Mouse (Mus musculus): ENCODE measurements around the gene A830005F24Rik. TPM values are rescaled to one million over a fixed set of nuclear protein-coding genes. Genes with fewer than 3 reads are reported as not detected.
"Not testable (repeated sequence)": the region's sequence is repeated elsewhere in the genome, so short reads cannot be mapped to it uniquely, and the experiment has no call there.

A830005F24Rik gene
- total RNA-seq (2017): 1.1 and 1.7 TPM in 2 replicates

- ATAC-seq (replicated peaks in 1 of 2; ENCODE audit: insufficient read depth in 1 of 2, low FRiP score in 2 of 2, low TSS enrichment in 1 of 2, low read depth in 1 of 2, poor library complexity in 2 of 2, severe bottlenecking in 2 of 2): peak; percentile 100
Observed at GRCm38 (mm10) chr13:48513003-48513929, at the start of gene A830005F24Rik, which contains the start of gene Zfp169. Gene A830005F24Rik, plus strand, starts transcription at chr13:48513570. Gene Zfp169, minus strand, starts transcription at chr13:48513451.

DNA sequence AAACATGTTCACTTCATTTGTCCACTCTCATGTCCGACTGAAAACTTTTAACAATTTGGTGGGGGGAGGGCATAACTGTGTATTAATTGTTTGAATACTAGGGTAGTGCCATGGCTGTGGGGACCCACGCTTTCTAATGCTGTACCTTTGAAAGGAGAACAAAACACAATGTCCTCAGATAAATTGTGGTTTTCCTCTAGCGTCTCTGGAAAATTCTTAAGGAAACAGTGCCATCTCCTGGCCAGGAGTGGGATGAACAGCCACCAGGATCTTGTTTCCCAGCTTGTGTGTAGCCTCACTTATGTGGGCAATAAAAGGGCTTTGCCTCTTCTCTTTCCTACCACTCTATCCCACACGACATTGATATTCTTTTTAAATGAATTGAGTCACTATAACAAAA lies 49.2 kb upstream of the A830005F24Rik start:
- peak; percentile 39 to 46; a peak in 1 of 4 replicates for ATAC-seq (replicated peaks in 1 of 2; ENCODE audit: insufficient read depth in 1 of 2, low FRiP score in 2 of 2, low TSS enrichment in 1 of 2, low read depth in 1 of 2, poor library complexity in 2 of 2, severe bottlenecking in 2 of 2)

GRCm38 (mm10) chr13:48466186-48466585 lies 47.2 kb upstream of the A830005F24Rik start:
- ATAC-seq (replicated peaks in 1 of 2; ENCODE audit: insufficient read depth in 1 of 2, low FRiP score in 2 of 2, low TSS enrichment in 1 of 2, low read depth in 1 of 2, poor library complexity in 2 of 2, severe bottlenecking in 2 of 2): no peak

DNA sequence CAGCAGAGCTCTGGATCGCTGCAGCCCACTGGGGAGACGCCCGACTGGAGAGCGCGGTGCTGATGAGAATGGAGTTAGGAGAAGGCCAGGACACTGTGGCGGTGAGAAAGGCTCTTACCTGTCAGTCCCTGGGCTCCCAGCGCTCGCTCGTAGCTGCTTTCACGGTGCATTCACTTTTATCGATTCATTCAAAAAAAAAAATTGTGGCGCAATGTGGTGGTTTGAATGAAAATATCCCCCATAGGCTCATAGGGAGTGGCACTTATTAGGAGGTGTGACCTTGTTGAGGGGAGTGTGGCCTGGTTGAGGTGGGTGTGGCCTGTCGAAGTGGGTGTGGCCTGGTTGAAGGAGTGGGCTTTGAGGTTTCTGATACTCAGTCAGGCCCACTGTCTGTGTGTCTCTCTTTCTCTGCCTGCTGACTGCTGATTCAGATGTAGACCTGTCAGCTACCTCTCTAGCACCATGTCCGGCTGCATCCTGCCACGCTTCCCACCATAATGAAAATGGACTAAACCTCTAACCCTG lies 44.7 kb upstream of the A830005F24Rik start:
- no peak for ATAC-seq (replicated peaks in 1 of 2; ENCODE audit: insufficient read depth in 1 of 2, low FRiP score in 2 of 2, low TSS enrichment in 1 of 2, low read depth in 1 of 2, poor library complexity in 2 of 2, severe bottlenecking in 2 of 2)

DNA sequence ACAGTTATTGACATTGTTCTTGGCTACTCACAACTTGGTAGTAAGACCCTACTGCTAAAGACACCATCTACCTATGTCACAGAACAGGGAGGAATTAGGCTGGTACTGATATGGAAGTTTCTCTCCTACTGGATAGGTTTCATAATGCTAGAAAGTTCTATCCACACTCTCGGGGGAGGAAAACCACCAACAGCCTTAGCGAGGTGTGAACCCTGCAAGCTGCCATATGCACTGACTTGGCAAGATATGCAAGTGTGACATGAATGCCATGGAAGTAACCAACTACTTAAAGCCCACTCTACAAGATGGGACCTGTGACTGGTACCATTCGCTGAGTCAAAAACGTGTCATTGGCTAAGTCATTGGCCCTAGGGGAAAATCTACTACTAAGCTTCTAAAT lies 29.8 kb upstream of the A830005F24Rik start:
- no peak for ATAC-seq (replicated peaks in 1 of 2; ENCODE audit: insufficient read depth in 1 of 2, low FRiP score in 2 of 2, low TSS enrichment in 1 of 2, low read depth in 1 of 2, poor library complexity in 2 of 2, severe bottlenecking in 2 of 2)

DNA sequence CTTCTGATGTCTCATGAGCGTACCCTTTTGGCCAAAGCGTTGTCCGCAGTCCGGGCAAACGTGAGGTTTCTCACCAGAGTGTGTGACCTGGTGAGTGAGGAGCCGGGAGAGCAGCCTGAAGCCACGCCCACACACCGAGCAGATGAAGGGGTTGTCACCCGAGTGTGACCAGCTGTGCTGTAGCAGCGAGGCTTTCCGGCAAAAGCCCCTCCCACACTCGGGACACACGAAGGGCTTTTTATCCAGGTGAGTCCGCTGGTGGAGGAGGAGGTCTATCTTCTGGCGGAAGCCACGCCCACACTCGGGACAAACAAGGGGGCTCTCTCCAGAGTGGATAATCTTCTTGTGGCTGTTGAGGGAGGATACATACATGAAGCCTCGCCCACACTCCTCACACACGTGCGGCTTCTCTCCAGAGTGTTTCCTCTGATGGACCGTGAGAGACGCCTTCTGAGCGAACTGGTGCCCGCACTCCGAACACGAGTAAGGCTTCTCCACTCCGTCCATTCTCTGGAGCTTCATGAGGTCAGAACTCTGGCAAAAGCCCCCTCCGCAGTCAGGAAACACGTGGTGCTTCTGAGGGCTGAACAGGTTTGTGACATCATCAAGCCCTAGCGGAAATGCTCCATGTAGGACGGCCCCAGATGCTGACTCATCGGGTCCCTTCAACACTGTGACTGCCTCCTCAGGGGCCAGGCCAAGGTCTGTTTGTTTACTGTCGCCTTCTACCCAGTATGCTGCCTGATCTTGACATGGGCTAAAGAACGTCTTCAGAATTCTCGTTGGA lies 22.8 kb upstream of the A830005F24Rik start:
- ATAC-seq (replicated peaks in 1 of 2; ENCODE audit: insufficient read depth in 1 of 2, low FRiP score in 2 of 2, low TSS enrichment in 1 of 2, low read depth in 1 of 2, poor library complexity in 2 of 2, severe bottlenecking in 2 of 2): no peak

- ATAC-seq (replicated peaks in 1 of 2; ENCODE audit: insufficient read depth in 1 of 2, low FRiP score in 2 of 2, low TSS enrichment in 1 of 2, low read depth in 1 of 2, poor library complexity in 2 of 2, severe bottlenecking in 2 of 2): no peak
Observed at GRCm38 (mm10) chr13:48493183-48493582, 20.2 kb upstream of the A830005F24Rik start.

GRCm38 (mm10) chr13:48497693-48498221 lies 15.6 kb upstream of the A830005F24Rik start:
- no peak for ATAC-seq (replicated peaks in 1 of 2; ENCODE audit: insufficient read depth in 1 of 2, low FRiP score in 2 of 2, low TSS enrichment in 1 of 2, low read depth in 1 of 2, poor library complexity in 2 of 2, severe bottlenecking in 2 of 2)

- ATAC-seq (replicated peaks in 1 of 2; ENCODE audit: insufficient read depth in 1 of 2, low FRiP score in 2 of 2, low TSS enrichment in 1 of 2, low read depth in 1 of 2, poor library complexity in 2 of 2, severe bottlenecking in 2 of 2): no peak
Observed at GRCm38 (mm10) chr13:48498676-48499075, 14.7 kb upstream of the A830005F24Rik start.

DNA sequence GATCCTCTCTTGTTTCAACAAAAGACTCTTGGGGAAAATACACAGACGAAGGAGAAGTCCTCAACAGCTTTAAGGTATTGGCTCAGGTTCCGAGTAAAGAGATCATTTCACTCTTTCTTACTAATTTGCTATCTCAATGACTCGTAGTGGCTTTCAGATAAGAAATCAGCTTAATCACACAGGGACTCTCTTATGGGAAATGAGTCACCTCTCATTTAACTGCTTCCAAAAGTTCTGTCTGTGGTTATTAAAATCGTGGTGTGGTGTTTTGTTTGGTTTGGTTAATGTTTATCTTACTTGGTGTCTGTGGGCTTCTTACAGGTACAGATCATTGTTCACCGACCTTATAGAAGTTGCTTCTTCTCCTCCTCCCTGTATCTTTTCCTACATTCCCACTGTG lies 10.9 kb upstream of the A830005F24Rik start:
- no peak for ATAC-seq (replicated peaks in 1 of 2; ENCODE audit: insufficient read depth in 1 of 2, low FRiP score in 2 of 2, low TSS enrichment in 1 of 2, low read depth in 1 of 2, poor library complexity in 2 of 2, severe bottlenecking in 2 of 2)

DNA sequence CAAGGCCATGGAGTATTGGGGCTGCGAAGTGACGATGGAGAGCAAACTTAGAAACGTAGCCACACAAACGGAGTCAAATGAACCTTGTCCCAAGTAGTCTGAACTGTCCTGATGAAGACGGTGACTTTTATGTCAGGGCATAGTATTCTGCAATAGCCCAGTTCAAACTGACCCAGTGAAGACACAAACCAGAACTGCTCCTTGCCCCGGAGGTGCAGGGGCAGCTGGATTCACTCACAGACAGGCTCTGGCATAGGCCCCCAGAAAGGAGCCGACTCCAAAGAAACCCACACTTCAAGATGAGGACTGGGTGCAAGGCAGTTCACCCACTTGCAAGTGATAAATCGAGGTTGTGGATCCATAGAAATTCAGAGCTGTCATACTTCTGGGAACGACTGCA lies 4.7 kb upstream of the A830005F24Rik start:
- no peak for ATAC-seq (replicated peaks in 1 of 2; ENCODE audit: insufficient read depth in 1 of 2, low FRiP score in 2 of 2, low TSS enrichment in 1 of 2, low read depth in 1 of 2, poor library complexity in 2 of 2, severe bottlenecking in 2 of 2)

DNA sequence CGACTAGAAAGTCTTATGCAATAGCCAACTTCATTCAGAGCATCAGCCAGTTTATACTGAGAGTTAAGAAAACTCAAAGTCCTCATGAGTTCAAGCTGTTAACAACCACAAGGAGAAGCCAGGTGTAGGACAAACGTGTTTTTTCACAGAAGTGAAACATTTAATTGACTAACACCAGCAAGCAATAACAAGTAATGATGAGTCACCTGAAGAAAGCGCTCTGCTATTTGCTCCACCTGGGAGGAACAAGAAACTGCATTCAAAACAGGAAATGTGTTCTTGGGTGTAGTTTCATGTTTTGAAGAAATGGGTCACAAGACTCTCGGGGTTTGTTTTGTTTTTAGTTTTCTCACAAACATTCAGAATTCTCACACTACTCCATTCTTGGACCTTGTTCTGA lies 2.5 kb downstream of the A830005F24Rik start:
- ATAC-seq (replicated peaks in 1 of 2; ENCODE audit: insufficient read depth in 1 of 2, low FRiP score in 2 of 2, low TSS enrichment in 1 of 2, low read depth in 1 of 2, poor library complexity in 2 of 2, severe bottlenecking in 2 of 2): no peak

GRCm38 (mm10) chr13:48519122-48519521 lies 5.8 kb downstream of the A830005F24Rik start:
- not testable (repeated sequence) for ATAC-seq (replicated peaks in 1 of 2; ENCODE audit: insufficient read depth in 1 of 2, low FRiP score in 2 of 2, low TSS enrichment in 1 of 2, low read depth in 1 of 2, poor library complexity in 2 of 2, severe bottlenecking in 2 of 2)

DNA sequence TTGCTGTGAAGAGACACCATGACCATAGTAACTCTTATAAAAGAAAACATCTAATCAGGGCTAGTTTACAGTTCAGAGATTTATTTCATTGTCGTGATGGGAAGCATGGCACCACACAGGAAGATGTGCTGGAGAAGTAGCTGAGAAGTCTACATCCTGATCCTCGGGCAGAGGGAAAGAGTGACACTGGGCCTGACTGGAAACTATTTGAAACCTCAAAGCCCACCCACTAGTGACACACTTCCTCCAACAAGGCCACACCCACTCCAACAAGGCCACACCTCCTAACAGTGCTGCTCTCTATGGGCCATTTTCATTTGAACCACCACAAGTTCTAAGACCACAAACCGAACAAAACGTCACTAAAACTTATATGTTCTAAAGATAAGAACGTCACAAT lies 12.4 kb downstream of the A830005F24Rik start:
- peak; percentile 33 to 65; a peak in 3 of 4 replicates for ATAC-seq (replicated peaks in 1 of 2; ENCODE audit: insufficient read depth in 1 of 2, low FRiP score in 2 of 2, low TSS enrichment in 1 of 2, low read depth in 1 of 2, poor library complexity in 2 of 2, severe bottlenecking in 2 of 2)

GRCm38 (mm10) chr13:48528123-48528871 lies 14.9 kb downstream of the A830005F24Rik start:
- peak; percentile 83 to 95 for ATAC-seq (replicated peaks in 1 of 2; ENCODE audit: insufficient read depth in 1 of 2, low FRiP score in 2 of 2, low TSS enrichment in 1 of 2, low read depth in 1 of 2, poor library complexity in 2 of 2, severe bottlenecking in 2 of 2)

DNA sequence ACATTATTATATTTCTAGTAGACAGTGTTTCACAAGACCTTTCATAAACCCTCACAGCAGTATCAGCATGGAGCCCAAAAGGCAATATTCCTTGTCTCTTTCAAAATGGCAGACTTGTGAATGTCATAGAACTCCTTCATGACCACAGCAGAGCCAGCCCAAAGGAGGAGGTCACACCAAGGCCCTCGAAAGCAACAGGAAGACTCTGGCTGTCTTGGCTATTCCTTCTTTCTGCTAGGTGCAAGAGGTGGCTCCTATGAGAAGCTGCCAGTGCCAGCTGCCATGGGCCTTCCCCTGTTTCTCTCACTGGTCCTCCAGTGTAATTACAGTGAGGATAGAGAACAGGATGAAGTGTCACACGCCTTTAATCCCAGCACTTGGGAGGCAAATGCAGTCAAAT lies 15.7 kb downstream of the A830005F24Rik start:
- ATAC-seq (replicated peaks in 1 of 2; ENCODE audit: insufficient read depth in 1 of 2, low FRiP score in 2 of 2, low TSS enrichment in 1 of 2, low read depth in 1 of 2, poor library complexity in 2 of 2, severe bottlenecking in 2 of 2): no peak

GRCm38 (mm10) chr13:48530685-48531084 lies 17.3 kb downstream of the A830005F24Rik start:
- no peak for ATAC-seq (replicated peaks in 1 of 2; ENCODE audit: insufficient read depth in 1 of 2, low FRiP score in 2 of 2, low TSS enrichment in 1 of 2, low read depth in 1 of 2, poor library complexity in 2 of 2, severe bottlenecking in 2 of 2)
